Mouse (Mus musculus) forebrain, embryonic 16.5 days (tissue): ENCODE results near the gene Cyp2w1. TPM values are rescaled to one million over a fixed set of nuclear protein-coding genes. Genes with fewer than 3 reads are reported as not detected.

Experiments used
- ATAC-seq: fragments of 200-750 bp; cut with Nextera tagmentation; 2 replicates; pipeline ENCODE4 v1.8.0; 2017; ENCODE audit warnings: mild to moderate bottlenecking, moderate library complexity
- H3K27ac ChIP-seq: fragments of 300-500 bp; sonication (generic); 2 replicates; pipeline ENCODE4 v1.5.1; 2014; ENCODE audit warnings: low read length, control low read depth
- H3K27me3 ChIP-seq: fragments of 300-500 bp; sonication (generic); replicated peaks from 2 replicates; pipeline ENCODE4 v1.6.1; 2014; ENCODE audit warnings: low read length; ENCODE audit not compliant: control insufficient read depth, insufficient read depth
- H3K36me3 ChIP-seq: fragments of 300-500 bp; sonication (generic); 2 replicates; pipeline ENCODE4 v1.6.1; 2014; ENCODE audit not compliant: control insufficient read depth, insufficient read depth
- H3K4me1 ChIP-seq: fragments of 300-500 bp; sonication (generic); replicated peaks from 2 replicates; pipeline ENCODE4 v1.6.1; 2014; ENCODE audit warnings: low read length; ENCODE audit not compliant: control insufficient read depth, insufficient read depth
- H3K4me2 ChIP-seq: fragments of 300-500 bp; sonication (generic); 2 replicates; pipeline ENCODE4 v1.6.1; 2014; ENCODE audit warnings: mild to moderate bottlenecking, low read length, control low read depth
- H3K4me3 ChIP-seq: fragments of 300-500 bp; sonication (generic); replicated peaks from 2 replicates; pipeline ENCODE4 v1.5.1; 2014; ENCODE audit warnings: mild to moderate bottlenecking, low read length, control low read depth
- H3K9ac ChIP-seq: fragments of 300-500 bp; sonication (generic); replicated peaks from 2 replicates; pipeline ENCODE4 v1.6.1; 2014; ENCODE audit warnings: low read depth, low read length, control low read depth
- H3K9me3 ChIP-seq: fragments of 300-500 bp; sonication (generic); 2 replicates; pipeline ENCODE4 v1.6.1; 2016; ENCODE audit warnings: low read length; ENCODE audit not compliant: control insufficient read depth
- WGBS: fragments of 180-500 bp; shearing (Covaris S2); extraction: QIAGEN DNeasy Blood & Tissue Kit; methylation state at CpG from one replicate; pipeline ENCODE4 v1.1.7; 2014; 5-methylcytosine and 5-hydroxymethylcytosine counted together
- polyA plus RNA-seq: library from polyadenylated mRNA; unstranded; fragments of >200 nt; fragmentation: Nextera tagmentation; extraction: Ambion mirVana; gene quantifications from 2 replicates; pipeline ENCODE4 v1.2.1, GENCODE M21; 2015

Gene Cyp2w1
- polyA plus RNA-seq, 1 experiment from 2014 or later: not detected

- no peak for ATAC-seq
- WGBS: 79% methylated on average over 7 of the region's 7 CpGs
- H3K27me3 ChIP-seq: peaks cover 15% of the 10 kb centered on the region
- peaks cover 11% of the 10 kb centered on the region for H3K4me1 ChIP-seq
- H3K9me3 ChIP-seq: no peaks in the 10 kb centered on the region
- H3K4me3 ChIP-seq: no peak overlapping the region
- no peak overlapping the region for H3K4me2 ChIP-seq
- no peaks in the 10 kb centered on the region for H3K36me3 ChIP-seq
- H3K27ac ChIP-seq: no peak overlapping the region
- H3K9ac ChIP-seq: no peak overlapping the region
Measured at GRCm38 (mm10) chr5:139320424-139320823, 32.0 kb upstream of the Cyp2w1 start.

GRCm38 (mm10) chr5:139321331-139321730, 31.1 kb upstream of the Cyp2w1 start:
- H3K4me3 ChIP-seq: no peak overlapping the region
- 78% methylated on average over 6 of the region's 6 CpGs for WGBS
- no peaks in the 10 kb centered on the region for H3K9me3 ChIP-seq
- H3K27ac ChIP-seq: no peak overlapping the region
- H3K36me3 ChIP-seq: no peaks in the 10 kb centered on the region
- peaks cover 24% of the 10 kb centered on the region for H3K27me3 ChIP-seq
- no peak overlapping the region for H3K4me2 ChIP-seq
- ATAC-seq: no peak
- peaks cover 14% of the 10 kb centered on the region for H3K4me1 ChIP-seq
- no peak overlapping the region for H3K9ac ChIP-seq

GRCm38 (mm10) chr5:139323260-139323924, 29.0 kb upstream of the Cyp2w1 start:
- H3K36me3 ChIP-seq: no peaks in the 10 kb centered on the region
- no peak for ATAC-seq
- 77% methylated on average over 9 of the region's 9 CpGs for WGBS
- H3K9ac ChIP-seq: no peak overlapping the region
- no peak overlapping the region for H3K4me2 ChIP-seq
- H3K27ac ChIP-seq: no peak overlapping the region
- H3K4me3 ChIP-seq: no peak overlapping the region
- H3K27me3 ChIP-seq: peaks cover 24% of the 10 kb centered on the region
- peaks cover 14% of the 10 kb centered on the region for H3K4me1 ChIP-seq
- H3K9me3 ChIP-seq: no peaks in the 10 kb centered on the region

- Histone ChIP-seq H3K27ac (no peak overlapping the region), H3K4me1 (peaks cover 14% of the 10 kb centered on the region), H3K4me3 (peak overlapping the region; percentile 66), H3K9me3 (no peaks in the 10 kb centered on the region), H3K36me3 (no peaks in the 10 kb centered on the region), H3K9ac (peak overlapping the region; percentile 75), H3K27me3 (peaks cover 24% of the 10 kb centered on the region), H3K4me2 (peak overlapping the region; percentile 73)
- 57% methylated on average over 5 of the region's 5 CpGs for WGBS
- no peak; the same call in 1 of the 2 replicates for ATAC-seq
Measured at GRCm38 (mm10) chr5:139324045-139324491, 28.3 kb upstream of the Cyp2w1 start.

- WGBS: 2% methylated on average over 49 of the region's 62 CpGs
- Histone ChIP-seq H3K4me2 (peak overlapping the region; percentile 73), H3K9ac (peak overlapping the region; percentile 75), H3K4me3 (peak overlapping the region; percentile 66), H3K4me1 (peaks cover 14% of the 10 kb centered on the region), H3K27me3 (peaks cover 24% of the 10 kb centered on the region), H3K9me3 (no peaks in the 10 kb centered on the region), H3K36me3 (no peaks in the 10 kb centered on the region), H3K27ac (no peak overlapping the region)
- ATAC-seq: no peak; the same call in 1 of the 2 replicates
Measured at GRCm38 (mm10) chr5:139324691-139325394, 27.6 kb upstream of the Cyp2w1 start.

GRCm38 (mm10) chr5:139325395-139325966, 26.9 kb upstream of the Cyp2w1 start, which contains the start of gene Adap1:
Adap1 (minus strand) TSS chr5:139325622.
- Histone ChIP-seq H3K36me3 (no peaks in the 10 kb centered on the region), H3K9ac (peak within 1 kb of the TSS; percentile 75), H3K4me3 (peak within 1 kb of the TSS; percentile 66), H3K9me3 (no peaks in the 10 kb centered on the region), H3K27ac (no peak within 1 kb of the TSS), H3K4me2 (peak within 1 kb of the TSS; percentile 73), H3K4me1 (peaks cover 14% of the 10 kb centered on the region), H3K27me3 (peaks cover 24% of the 10 kb centered on the region)
- peak; percentile 87 for ATAC-seq
- 2% methylated on average over 54 of the region's 61 CpGs for WGBS

GRCm38 (mm10) chr5:139326111-139326696, 26.2 kb upstream of the Cyp2w1 start:
- Histone ChIP-seq H3K4me2 (no peak overlapping the region), H3K27me3 (peaks cover 24% of the 10 kb centered on the region), H3K27ac (no peak overlapping the region), H3K4me3 (no peak overlapping the region), H3K36me3 (no peaks in the 10 kb centered on the region), H3K9ac (no peak overlapping the region), H3K9me3 (no peaks in the 10 kb centered on the region), H3K4me1 (peaks cover 14% of the 10 kb centered on the region)
- ATAC-seq: no peak
- 60% methylated on average over 13 of the region's 13 CpGs for WGBS

GRCm38 (mm10) chr5:139326986-139327633, 25.3 kb upstream of the Cyp2w1 start:
- WGBS: 76% methylated on average over 7 of the region's 7 CpGs
- Histone ChIP-seq H3K4me1 (peaks cover 14% of the 10 kb centered on the region), H3K4me3 (no peak overlapping the region), H3K27me3 (peaks cover 24% of the 10 kb centered on the region), H3K9me3 (no peaks in the 10 kb centered on the region), H3K9ac (no peak overlapping the region), H3K4me2 (no peak overlapping the region), H3K36me3 (no peaks in the 10 kb centered on the region), H3K27ac (no peak overlapping the region)
- no peak for ATAC-seq

GRCm38 (mm10) chr5:139327634-139328020, 24.8 kb upstream of the Cyp2w1 start:
- H3K4me1 ChIP-seq: peaks cover 14% of the 10 kb centered on the region
- H3K9ac ChIP-seq: no peak overlapping the region
- 72% methylated on average over 7 of the region's 7 CpGs for WGBS
- H3K4me2 ChIP-seq: no peak overlapping the region
- H3K27ac ChIP-seq: no peak overlapping the region
- peaks cover 24% of the 10 kb centered on the region for H3K27me3 ChIP-seq
- H3K36me3 ChIP-seq: no peaks in the 10 kb centered on the region
- no peak overlapping the region for H3K4me3 ChIP-seq
- H3K9me3 ChIP-seq: no peaks in the 10 kb centered on the region
- no peak for ATAC-seq
